Mouse (Mus musculus): Measurements from ENCODE around the gene Slc51a.

The Slc51a gene

GRCm38 (mm10) chr16:32431047-32431591, 56.6 kb downstream of the Slc51a start:
- no peak for DNase-seq (ENCODE audit: low spot score)

GRCm38 (mm10) chr16:32430474-32431046, 57.1 kb downstream of the Slc51a start, which contains the start of gene Pcyt1a:
Pcyt1a (plus strand) TSS chr16:32430921.
- peak; percentile 89 for DNase-seq (ENCODE audit: low spot score)

- no peak for DNase-seq (ENCODE audit: low spot score)
Measured at GRCm38 (mm10) chr16:32427506-32427905, 60.2 kb downstream of the Slc51a start.
